Mouse (Mus musculus) CH12.LX (cell line): ENCODE data around the gene Mok. TPM values are rescaled to one million over a fixed set of nuclear protein-coding genes. Genes with fewer than 3 reads are reported as not detected.

Source experiments
- DNase-seq: peaks from one replicate; pipeline ENCODE4 v3.0.0-alpha.2; 2013; ENCODE audit errors: extremely low read depth
- H3K27ac ChIP-seq: 2 replicates; pipeline ENCODE4 v1.5.1; 2012; ENCODE audit warnings: low read depth, mild to moderate bottlenecking, control low read depth, moderate library complexity; ENCODE audit not compliant: insufficient read depth
- H3K27me3 ChIP-seq: replicated peaks from 2 replicates; pipeline ENCODE3; 2012; ENCODE audit warnings: inconsistent platforms
- H3K36me3 ChIP-seq, 2 experiments: replicated peaks in 1 of 2; 2 replicates each; pipeline versions ENCODE3 to v1.6.1; 2012; ENCODE audit warnings: inconsistent platforms in 1 of 2, low read length in 1 of 2, mild to moderate bottlenecking in 1 of 2, mixed read lengths in 1 of 2, moderate library complexity in 1 of 2; ENCODE audit not compliant: control insufficient read depth in 1 of 2, insufficient read depth in 1 of 2
- H3K4me1 ChIP-seq, 2 experiments: 2 replicates each; pipeline ENCODE4 v1.6.1; 2012; ENCODE audit warnings: inconsistent platforms in 1 of 2, moderate library complexity in 1 of 2; ENCODE audit not compliant: insufficient read depth in 2 of 2, control insufficient read depth in 1 of 2
- H3K4me2 ChIP-seq: 2 replicates; pipeline ENCODE4 v1.6.1; 2012; ENCODE audit warnings: low read depth, mild to moderate bottlenecking, control low read depth; ENCODE audit not compliant: poor library complexity, insufficient read depth, severe bottlenecking
- H3K4me3 ChIP-seq, 3 experiments: fragments of 150-350 bp in 1 of 3; sonication (generic) in 1 of 3; replicated peaks in 1 of 3; 2 replicates each; pipeline versions ENCODE3 to v1.5.1; 2011 to 2012; ENCODE audit warnings: low read depth in 2 of 3, low read length in 2 of 3, mild to moderate bottlenecking in 2 of 3, moderate library complexity in 2 of 3, control low read depth in 1 of 3, improper control_type of control experiment in 1 of 3, inconsistent platforms in 1 of 3, mixed read lengths in 1 of 3; ENCODE audit not compliant: poor library complexity in 1 of 3
- H3K79me2 ChIP-seq: replicated peaks from 2 replicates; pipeline ENCODE4 v1.6.1; 2012; ENCODE audit warnings: mild to moderate bottlenecking, moderate library complexity; ENCODE audit not compliant: control insufficient read depth, poor library complexity, insufficient read depth, severe bottlenecking; ENCODE audit errors: extremely low read depth
- H3K9ac ChIP-seq: 2 replicates; pipeline ENCODE4 v1.6.1; 2012; ENCODE audit warnings: low read depth, mild to moderate bottlenecking, control low read depth, moderate library complexity; ENCODE audit not compliant: insufficient read depth
- H3K9me3 ChIP-seq: replicated peaks from 2 replicates; pipeline ENCODE3; 2012; ENCODE audit warnings: low read length, inconsistent platforms, mixed read lengths
- BHLHE40 ChIP-seq: IDR thresholded peaks from 2 replicates; pipeline ENCODE4 v1.6.1; 2011; ENCODE audit warnings: mild to moderate bottlenecking, low read depth, low read length, improper control_type of control experiment
- CHD2 ChIP-seq: IDR thresholded peaks from 2 replicates; pipeline ENCODE4 v1.6.1; 2011; ENCODE audit warnings: low read length, improper control_type of control experiment
- CTCF ChIP-seq, 2 experiments: IDR thresholded peaks in 1 of 2; conservative IDR thresholded peaks in 1 of 2; 2 replicates each; pipeline ENCODE4 v1.5.1; 2011 to 2012; ENCODE audit warnings: low read depth in 2 of 2, low read length in 2 of 2, improper control_type of control experiment in 1 of 2, inconsistent platforms in 1 of 2, mild to moderate bottlenecking in 1 of 2, moderate library complexity in 1 of 2
- ELF1 ChIP-seq: IDR thresholded peaks from 2 replicates; pipeline ENCODE4 v1.6.1; 2014; ENCODE audit warnings: low read depth, mild to moderate bottlenecking, inconsistent platforms, low read length, improper control_type of control experiment
- ETS1 ChIP-seq: conservative IDR thresholded peaks from 2 replicates; pipeline ENCODE4 v1.6.1; 2012; ENCODE audit warnings: low read depth, mild to moderate bottlenecking, inconsistent platforms, low read length, improper control_type of control experiment, moderate library complexity
- HCFC1 ChIP-seq: IDR thresholded peaks from 2 replicates; pipeline ENCODE4 v1.6.1; 2012; ENCODE audit warnings: low read depth, mild to moderate bottlenecking, inconsistent platforms, low read length, improper control_type of control experiment
- IRF4 ChIP-seq: IDR thresholded peaks from 2 replicates; pipeline ENCODE4 v1.6.1; 2014; ENCODE audit warnings: low read depth, mild to moderate bottlenecking, inconsistent platforms, low read length, improper control_type of control experiment
- JUND ChIP-seq: conservative IDR thresholded peaks from 2 replicates; pipeline ENCODE4 v1.6.1; 2011; ENCODE audit warnings: low read depth, low read length, improper control_type of control experiment
- MAFK ChIP-seq: IDR thresholded peaks from 2 replicates; pipeline ENCODE4 v1.6.1; 2011; ENCODE audit warnings: low read length, improper control_type of control experiment; ENCODE audit not compliant: insufficient replicate concordance
- MAX ChIP-seq: IDR thresholded peaks from 2 replicates; pipeline ENCODE4 v1.6.1; 2011; ENCODE audit warnings: low read length, improper control_type of control experiment
- MAZ ChIP-seq: IDR thresholded peaks from 2 replicates; pipeline ENCODE4 v1.6.1; 2012; ENCODE audit warnings: low read depth, mild to moderate bottlenecking, inconsistent platforms, low read length, improper control_type of control experiment, moderate library complexity
- MEF2A ChIP-seq: IDR thresholded peaks from 2 replicates; pipeline ENCODE4 v1.6.1; 2014; ENCODE audit warnings: low read depth, mild to moderate bottlenecking, inconsistent platforms, low read length, improper control_type of control experiment, borderline replicate concordance
- MYC ChIP-seq: IDR thresholded peaks from 2 replicates; pipeline ENCODE4 v1.6.1; 2011; ENCODE audit warnings: low read depth, mild to moderate bottlenecking, improper control_type of control experiment, low read length
- PAX5 ChIP-seq: IDR thresholded peaks from 2 replicates; pipeline ENCODE4 v1.6.1; 2012; ENCODE audit warnings: low read length, inconsistent platforms, mixed read lengths
- POLR2A ChIP-seq: IDR thresholded peaks from 2 replicates; pipeline ENCODE4 v1.6.1; 2011; ENCODE audit warnings: low read depth, mild to moderate bottlenecking, improper control_type of control experiment, low read length
- RAD21 ChIP-seq: IDR thresholded peaks from 2 replicates; pipeline ENCODE4 v1.6.1; 2011; ENCODE audit warnings: low read depth, mild to moderate bottlenecking, low read length, improper control_type of control experiment, moderate library complexity
- RCOR1 ChIP-seq: conservative IDR thresholded peaks from 2 replicates; pipeline ENCODE4 v1.6.1; 2012; ENCODE audit warnings: low read depth, mild to moderate bottlenecking, inconsistent platforms, low read length, improper control_type of control experiment
- SMC3 ChIP-seq: IDR thresholded peaks from 2 replicates; pipeline ENCODE4 v1.6.1; 2011; ENCODE audit warnings: low read depth, low read length, improper control_type of control experiment
- TBP ChIP-seq: conservative IDR thresholded peaks from 2 replicates; pipeline ENCODE4 v1.6.1; 2011; ENCODE audit warnings: low read depth, low read length, improper control_type of control experiment
- TCF12 ChIP-seq: IDR thresholded peaks from 2 replicates; pipeline ENCODE4 v1.6.1; 2014; ENCODE audit warnings: low read depth, mild to moderate bottlenecking, inconsistent platforms, low read length, improper control_type of control experiment
- UBTF ChIP-seq: IDR thresholded peaks from 2 replicates; pipeline ENCODE4 v1.6.1; 2012; ENCODE audit warnings: low read depth, mild to moderate bottlenecking, inconsistent platforms, low read length, improper control_type of control experiment, moderate library complexity
- ZC3H11A ChIP-seq: IDR thresholded peaks from 2 replicates; pipeline ENCODE4 v1.6.1; 2012; ENCODE audit warnings: low read depth, mild to moderate bottlenecking, inconsistent platforms, low read length, improper control_type of control experiment
- ZNF384 ChIP-seq: IDR thresholded peaks from 2 replicates; pipeline ENCODE4 v1.6.1; 2012; ENCODE audit warnings: low read depth, low read length, improper control_type of control experiment, inconsistent platforms
- dilution Hi-C: fragments of 300-500 bp; cut with MboI; formaldehyde crosslinking; loops from 2 replicates; pipeline ENCODE4 v1.14.3; 2020; ENCODE audit warnings: low sequenced_read_pairs; ENCODE audit not compliant: extremely low pct_unique_long_range_greater_than_20kb, extremely low pct_ligation_motif_present
- in situ Hi-C: fragments of 300-500 bp; cut with MboI; formaldehyde crosslinking; loops from 3 replicates; pipeline ENCODE4 v1.14.3; 2019; ENCODE audit warnings: low sequenced_read_pairs, low pct_ligation_motif_present, low pct_unique_long_range_greater_than_20kb, mixed read lengths
- polyA plus RNA-seq: library from polyadenylated mRNA; unstranded; fragments of >175 nt; gene quantifications from 2 replicates; pipeline ENCODE4 v1.2.1, GENCODE M21; 2012; ENCODE audit warnings: low read depth; ENCODE audit not compliant: insufficient read length
- total RNA-seq, 2 experiments: library from RNA; depleted of rRNA; stranded (reverse); fragments of 300-350 nt in 1 of 2; fragments of >200 nt in 1 of 2; gene quantifications; 2 replicates each; pipeline ENCODE4 v1.2.3; 2012 to 2014

Mok gene
- total and polyA plus RNA-seq, 3 experiments = 7.1 to 11.0 (median 9.8) TPM

DNA sequence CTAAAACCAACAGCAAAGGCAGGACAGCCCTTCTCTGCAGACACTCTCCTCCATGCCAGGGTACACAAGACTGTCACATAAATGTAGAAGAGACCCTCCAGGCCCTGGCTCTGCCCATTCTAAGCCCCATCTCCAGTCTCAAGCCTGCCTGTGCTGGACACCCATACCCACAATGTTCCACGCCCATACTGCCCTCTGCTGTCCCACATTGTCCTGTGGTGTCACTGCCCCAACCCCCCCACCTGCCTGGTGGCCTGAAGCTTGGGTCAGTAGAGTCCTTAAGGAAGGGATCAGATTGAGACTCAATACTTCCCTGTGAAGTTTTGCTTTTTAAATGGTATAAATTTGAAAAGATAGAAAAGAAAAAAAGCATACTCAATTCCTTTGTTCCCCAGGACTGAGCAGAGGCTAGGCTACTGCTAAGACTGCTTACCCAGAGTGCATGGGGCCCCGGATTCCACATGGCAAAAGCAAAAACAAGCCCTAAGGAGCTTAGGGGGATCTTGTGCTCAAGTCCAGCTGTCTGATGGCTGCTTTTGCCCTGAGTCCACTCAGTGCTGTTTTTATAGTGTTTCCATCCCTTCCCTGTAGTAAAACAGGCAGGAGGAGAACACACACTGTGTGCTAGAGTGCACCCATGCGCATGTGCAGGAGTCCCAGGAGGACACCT, 34.3 kb downstream of the Mok start:
- no peak overlapping the region for H3K9ac ChIP-seq
- H3K9me3 ChIP-seq = no peaks in the 10 kb centered on the region
- dilution Hi-C loops = no loop called here
- TF ChIP-seq RAD21 = peak; percentile 39
- peak; percentile 46 for TF ChIP-seq SMC3
- TF ChIP-seq CHD2 = no peak
- TF ChIP-seq CTCF (conservative IDR thresholded peaks at IDR 0.05 in 1 of 2, IDR thresholded peaks at IDR 0.05 in 1 of 2; ENCODE audit: low read depth in 2 of 2, low read length in 2 of 2) = peak in 1 of 2 experiments; percentile 55; a peak in 2 of 4 replicates
- TF ChIP-seq ELF1 = no peak
- TF ChIP-seq IRF4 = 0 out of 2 replicates have a peak, but pooled peaks have one; percentile 9
- no peaks in the 10 kb centered on the region for H3K27me3 ChIP-seq
- no peak overlapping the region for H3K4me3 ChIP-seq
- H3K36me3 ChIP-seq = peaks cover 22 to 94% of the 10 kb centered on the region in 2 experiments
- in situ Hi-C loops = no loop called here
- no peak overlapping the region for H3K27ac ChIP-seq
- DNase-seq = no peak
- H3K4me1 ChIP-seq = peaks cover 0 to 21% of the 10 kb centered on the region in 2 experiments; a peak in 1 of 4 replicates
- H3K4me2 ChIP-seq = no peak overlapping the region
- H3K79me2 ChIP-seq = no peaks in the 10 kb centered on the region

DNA sequence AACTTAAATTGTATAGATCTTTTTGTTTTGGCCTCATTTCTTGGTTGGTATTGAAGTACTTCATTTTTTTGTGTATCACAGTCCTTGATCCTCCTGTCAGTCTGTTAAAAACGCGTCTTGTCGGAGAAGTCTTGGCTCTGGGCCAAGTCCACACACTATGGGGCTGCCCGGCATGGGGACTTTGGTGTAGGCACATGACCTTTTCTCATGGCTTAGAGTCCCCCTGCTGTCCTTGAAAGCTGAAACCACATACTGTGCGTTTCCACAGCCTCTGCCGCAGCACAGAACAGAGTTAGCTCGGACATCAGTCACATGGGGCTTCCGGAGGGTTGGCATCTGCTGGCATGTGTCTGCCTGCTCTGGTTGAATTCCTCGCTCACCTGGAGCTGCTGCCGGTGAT, 36.5 kb downstream of the Mok start:
- H3K79me2 ChIP-seq = no peaks in the 10 kb centered on the region
- no peak overlapping the region for H3K4me3 ChIP-seq
- in situ Hi-C loops = no loop called here
- H3K27me3 ChIP-seq = no peaks in the 10 kb centered on the region
- no peak for DNase-seq
- H3K27ac ChIP-seq = no peak overlapping the region
- dilution Hi-C loops = no loop called here
- peaks cover 22 to 87% of the 10 kb centered on the region in 2 experiments for H3K36me3 ChIP-seq
- H3K4me1 ChIP-seq = peaks cover 0 to 5% of the 10 kb centered on the region in 2 experiments; a peak in 1 of 4 replicates
- H3K4me2 ChIP-seq = no peak overlapping the region
- TF ChIP-seq UBTF = no peak
- no peak for TF ChIP-seq TCF12
- no peak for TF ChIP-seq TBP
- no peak for TF ChIP-seq ZNF384
- TF ChIP-seq HCFC1 = no peak
- TF ChIP-seq MAFK = no peak
- TF ChIP-seq RCOR1 = no peak
- TF ChIP-seq MAX = no peak
- no peak for TF ChIP-seq RAD21
- no peak for TF ChIP-seq POLR2A
- no peak for TF ChIP-seq PAX5
- TF ChIP-seq BHLHE40 = no peak
- TF ChIP-seq MAZ = no peak
- no peak for TF ChIP-seq JUND
- no peak for TF ChIP-seq ZC3H11A
- no peak for TF ChIP-seq MEF2A
- TF ChIP-seq MYC = no peak
- no peak for TF ChIP-seq CHD2
- no peak for TF ChIP-seq ETS1
- no peaks in the 10 kb centered on the region for H3K9me3 ChIP-seq
- no peak overlapping the region for H3K9ac ChIP-seq
